Mouse (Mus musculus) embryonic facial prominence, embryonic 10.5 days (tissue): ENCODE data around the gene Trim80. TPM values are rescaled to one million over a fixed set of nuclear protein-coding genes. Genes with fewer than 3 reads are reported as not detected.
"Not testable (repeated sequence)": the region's sequence is repeated elsewhere in the genome, so short reads cannot be mapped to it uniquely, and the experiment has no call there.

ENCODE experiments used
- DNase-seq: peaks from one replicate; pipeline ENCODE4 v3.0.0-alpha.2; 2017; ENCODE audit warnings: low spot score
- H3K27ac ChIP-seq: fragments of 300-500 bp; sonication (generic); replicated peaks from 2 replicates; pipeline ENCODE4 v1.5.1; 2016; ENCODE audit warnings: mild to moderate bottlenecking
- H3K27me3 ChIP-seq: fragments of 300-500 bp; sonication (generic); replicated peaks from 2 replicates; pipeline ENCODE4 v1.6.1; 2016; ENCODE audit warnings: low read depth, mild to moderate bottlenecking; ENCODE audit not compliant: poor library complexity, severe bottlenecking
- H3K36me3 ChIP-seq: fragments of 300-500 bp; sonication (generic); replicated peaks from 2 replicates; pipeline ENCODE4 v1.6.1; 2016; ENCODE audit warnings: mild to moderate bottlenecking, moderate library complexity
- H3K4me1 ChIP-seq: fragments of 300-500 bp; sonication (generic); 2 replicates; pipeline ENCODE4 v1.6.1; 2016
- H3K4me3 ChIP-seq: fragments of 300-500 bp; sonication (generic); 2 replicates; pipeline ENCODE4 v1.5.1; 2016; ENCODE audit warnings: mild to moderate bottlenecking, moderate library complexity
- H3K9me3 ChIP-seq: fragments of 300-500 bp; sonication (generic); 2 replicates; pipeline ENCODE4 v1.6.1; 2016; ENCODE audit warnings: mild to moderate bottlenecking
- WGBS: fragments of 180-500 bp; shearing (Covaris S2); methylation state at CpG from one replicate; pipeline ENCODE4 v1.1.7; 2016; 5-methylcytosine and 5-hydroxymethylcytosine counted together
- polyA plus RNA-seq: library from polyadenylated mRNA; unstranded; fragments of >200 nt; fragmentation: Nextera tagmentation; extraction: Ambion mirVana; gene quantifications from 2 replicates; pipeline ENCODE4 v1.2.1, GENCODE M21; 2016

Gene Trim80
- polyA plus RNA-seq, 1 experiment from 2014 or later = 0.15 TPM

GRCm38 (mm10) chr11:115454822-115455221 is 14.5 kb downstream of the Trim80 start:
- peaks cover 24% of the 10 kb centered on the region for H3K4me1 ChIP-seq
- not testable (repeated sequence) for H3K9me3 ChIP-seq, H3K27ac ChIP-seq, H3K27me3 ChIP-seq, DNase-seq, H3K4me3 ChIP-seq, H3K36me3 ChIP-seq
- WGBS = 86% methylated on average over 6 of the region's 6 CpGs

- Histone ChIP-seq H3K36me3 (no peaks in the 10 kb centered on the region), H3K4me3 (no peak overlapping the region), H3K27me3 (no peaks in the 10 kb centered on the region), H3K9me3 (0 out of 2 replicates have a peak, but pooled peaks cover 2% of the 10 kb centered on the region), H3K27ac (no peak overlapping the region), H3K4me1 (peaks cover 22% of the 10 kb centered on the region)
- 87% methylated on average over 15 of the region's 15 CpGs for WGBS
- DNase-seq = no peak
Observed at GRCm38 (mm10) chr11:115455619-115456018, 15.3 kb downstream of the Trim80 start.

GRCm38 (mm10) chr11:115456182-115456581 is 15.8 kb downstream of the Trim80 start:
- H3K4me1 ChIP-seq = peaks cover 26% of the 10 kb centered on the region
- DNase-seq = no peak
- no peaks in the 10 kb centered on the region for H3K27me3 ChIP-seq
- H3K36me3 ChIP-seq = no peaks in the 10 kb centered on the region
- no peak overlapping the region for H3K4me3 ChIP-seq
- 0 out of 2 replicates have a peak, but pooled peaks cover 2% of the 10 kb centered on the region for H3K9me3 ChIP-seq
- no peak overlapping the region for H3K27ac ChIP-seq
- WGBS = 89% methylated on average over 5 of the region's 5 CpGs

- H3K4me1 ChIP-seq = peaks cover 39% of the 10 kb centered on the region
- no peak for DNase-seq
- H3K9me3 ChIP-seq = 0 out of 2 replicates have a peak, but pooled peaks cover 2% of the 10 kb centered on the region
- peaks cover 6% of the 10 kb centered on the region; the same call in 1 of the 2 replicates for H3K27me3 ChIP-seq
- no peaks in the 10 kb centered on the region for H3K36me3 ChIP-seq
- H3K4me3 ChIP-seq = no peak overlapping the region
- 32% methylated on average over 6 of the region's 6 CpGs for WGBS
- H3K27ac ChIP-seq = no peak overlapping the region
Observed at GRCm38 (mm10) chr11:115457405-115457804, 17.1 kb downstream of the Trim80 start.

GRCm38 (mm10) chr11:115460976-115461375 is 20.6 kb downstream of the Trim80 start:
- Histone ChIP-seq H3K4me3 (no peak overlapping the region), H3K36me3 (no peaks in the 10 kb centered on the region), H3K27ac (no peak overlapping the region), H3K4me1 (peaks cover 47% of the 10 kb centered on the region), H3K27me3 (peaks cover 13% of the 10 kb centered on the region; the same call in 1 of the 2 replicates), H3K9me3 (no peaks in the 10 kb centered on the region)
- 19% methylated on average over 8 of the region's 8 CpGs for WGBS
- no peak for DNase-seq

GRCm38 (mm10) chr11:115461846-115462242 is 21.5 kb downstream of the Trim80 start:
- Histone ChIP-seq H3K9me3 (no peaks in the 10 kb centered on the region), H3K27ac (no peak overlapping the region), H3K4me3 (no peak overlapping the region), H3K4me1 (peaks cover 49% of the 10 kb centered on the region), H3K27me3 (peaks cover 13% of the 10 kb centered on the region; the same call in 1 of the 2 replicates), H3K36me3 (no peaks in the 10 kb centered on the region)
- no peak for DNase-seq
- WGBS = 77% methylated on average over 5 of the region's 5 CpGs

- no peaks in the 10 kb centered on the region for H3K9me3 ChIP-seq
- no peaks in the 10 kb centered on the region for H3K36me3 ChIP-seq
- H3K4me1 ChIP-seq = peaks cover 49% of the 10 kb centered on the region
- DNase-seq = no peak
- 81% methylated on average over 16 of the region's 16 CpGs for WGBS
- H3K27me3 ChIP-seq = peaks cover 13% of the 10 kb centered on the region; the same call in 1 of the 2 replicates
- H3K27ac ChIP-seq = no peak within 1 kb of the TSS; the same call in 1 of the 2 replicates
- no peak within 1 kb of the TSS for H3K4me3 ChIP-seq
Observed at GRCm38 (mm10) chr11:115462243-115462891, 22.0 kb downstream of the Trim80 start, which contains the start of gene Slc16a5. Gene Slc16a5, plus strand, starts transcription at chr11:115462474.

GRCm38 (mm10) chr11:115463397-115463796 is 23.1 kb downstream of the Trim80 start:
- no peak for DNase-seq
- Histone ChIP-seq H3K27me3 (peaks cover 13% of the 10 kb centered on the region; the same call in 1 of the 2 replicates), H3K4me3 (no peak overlapping the region), H3K36me3 (no peaks in the 10 kb centered on the region), H3K9me3 (no peaks in the 10 kb centered on the region), H3K27ac (no peak overlapping the region), H3K4me1 (peaks cover 47% of the 10 kb centered on the region)
- WGBS = 82% methylated on average over 11 of the region's 11 CpGs

- Histone ChIP-seq H3K27ac (no peak overlapping the region), H3K36me3 (no peaks in the 10 kb centered on the region), H3K9me3 (no peaks in the 10 kb centered on the region), H3K4me3 (no peak overlapping the region), H3K27me3 (peaks cover 13% of the 10 kb centered on the region; the same call in 1 of the 2 replicates), H3K4me1 (peaks cover 45% of the 10 kb centered on the region)
- 87% methylated on average over 8 of the region's 8 CpGs for WGBS
- DNase-seq = no peak
Observed at GRCm38 (mm10) chr11:115464851-115465250, 24.5 kb downstream of the Trim80 start.

GRCm38 (mm10) chr11:115467217-115467618 is 26.9 kb downstream of the Trim80 start:
- Histone ChIP-seq H3K4me3 (peak overlapping the region; percentile 11; the same call in 1 of the 2 replicates), H3K36me3 (no peaks in the 10 kb centered on the region), H3K9me3 (no peaks in the 10 kb centered on the region), H3K27me3 (peaks cover 8% of the 10 kb centered on the region; the same call in 1 of the 2 replicates), H3K27ac (peak overlapping the region; percentile 52), H3K4me1 (peaks cover 33% of the 10 kb centered on the region)
- peak; percentile 77 for DNase-seq
- WGBS = 26% methylated on average over 4 of the region's 4 CpGs

- peaks cover 62% of the 10 kb centered on the region for H3K4me1 ChIP-seq
- H3K4me3 ChIP-seq = 0 out of 2 replicates have a peak overlapping the region, but pooled peaks have one; percentile 16
- WGBS = 83% methylated on average over 7 of the region's 7 CpGs
- DNase-seq = no peak
- no peaks in the 10 kb centered on the region for H3K36me3 ChIP-seq
- no peaks in the 10 kb centered on the region for H3K9me3 ChIP-seq
- no peaks in the 10 kb centered on the region for H3K27me3 ChIP-seq
- H3K27ac ChIP-seq = peak overlapping the region; percentile 91
Observed at GRCm38 (mm10) chr11:115472183-115472582, 31.8 kb downstream of the Trim80 start.

GRCm38 (mm10) chr11:115473626-115474275 is 33.4 kb downstream of the Trim80 start:
- DNase-seq = peak; percentile 93
- WGBS = 13% methylated on average over 15 of the region's 15 CpGs
- Histone ChIP-seq H3K4me3 (peak overlapping the region; percentile 37), H3K9me3 (no peaks in the 10 kb centered on the region), H3K27me3 (no peaks in the 10 kb centered on the region), H3K4me1 (peaks cover 55% of the 10 kb centered on the region), H3K27ac (peak overlapping the region; percentile 91), H3K36me3 (no peaks in the 10 kb centered on the region)
